Mouse (Mus musculus) hindbrain, embryonic 12.5 days (tissue): ENCODE data around the gene Eml6. TPM values are rescaled to one million over a fixed set of nuclear protein-coding genes. Genes with fewer than 3 reads are reported as not detected.

Experiments used
- ATAC-seq: fragments of 200-750 bp; cut with Nextera tagmentation; 2 replicates; pipeline ENCODE4 v1.8.0; 2017; ENCODE audit warnings: moderate TSS enrichment; ENCODE audit not compliant: low FRiP score
- H3K27ac ChIP-seq: fragments of 300-500 bp; sonication (generic); 2 replicates; pipeline ENCODE4 v1.5.1; 2016; ENCODE audit warnings: mild to moderate bottlenecking
- H3K27me3 ChIP-seq: fragments of 300-500 bp; sonication (generic); 2 replicates; pipeline ENCODE4 v1.6.1; 2016; ENCODE audit warnings: mild to moderate bottlenecking
- H3K36me3 ChIP-seq: fragments of 300-500 bp; sonication (generic); 2 replicates; pipeline ENCODE4 v1.6.1; 2016; ENCODE audit warnings: mild to moderate bottlenecking
- H3K4me1 ChIP-seq: fragments of 300-500 bp; sonication (generic); 2 replicates; pipeline ENCODE4 v1.6.1; 2016
- H3K4me2 ChIP-seq: fragments of 300-500 bp; sonication (generic); replicated peaks from 2 replicates; pipeline ENCODE4 v1.6.1; 2016; ENCODE audit warnings: mild to moderate bottlenecking
- H3K4me3 ChIP-seq: fragments of 300-500 bp; sonication (generic); 2 replicates; pipeline ENCODE4 v1.5.1; 2016; ENCODE audit warnings: mild to moderate bottlenecking
- H3K9ac ChIP-seq: fragments of 300-500 bp; sonication (generic); 2 replicates; pipeline ENCODE4 v1.6.1; 2016; ENCODE audit warnings: mild to moderate bottlenecking, moderate library complexity
- H3K9me3 ChIP-seq: fragments of 300-500 bp; sonication (generic); replicated peaks from 2 replicates; pipeline ENCODE4 v1.6.1; 2016; ENCODE audit warnings: mild to moderate bottlenecking
- WGBS: fragments of 180-500 bp; shearing (Covaris S2); methylation state at CpG from one replicate; pipeline ENCODE4 v1.1.7; 2016; 5-methylcytosine and 5-hydroxymethylcytosine counted together
- polyA plus RNA-seq: library from polyadenylated mRNA; unstranded; fragments of >200 nt; fragmentation: Nextera tagmentation; extraction: Ambion mirVana; gene quantifications from 2 replicates; pipeline ENCODE4 v1.2.1, GENCODE M21; 2016

The Eml6 gene
- polyA plus RNA-seq, result 2.4 and 2.5 TPM in 2 replicates

- H3K4me3 ChIP-seq, result peak within 1 kb of the TSS; percentile 59
- peak; percentile 99 for ATAC-seq
- H3K27me3 ChIP-seq, result peaks cover 22% of the 10 kb centered on the region
- no peaks in the 10 kb centered on the region for H3K9me3 ChIP-seq
- under 1% methylated on average over 39 of the region's 39 CpGs for WGBS
- peaks cover 5% of the 10 kb centered on the region; the same call in 1 of the 2 replicates for H3K4me1 ChIP-seq
- peak within 1 kb of the TSS; percentile 94 for H3K4me2 ChIP-seq
- H3K9ac ChIP-seq, result peak within 1 kb of the TSS; percentile 73
- H3K27ac ChIP-seq, result peak within 1 kb of the TSS; percentile 81
- H3K36me3 ChIP-seq, result no peaks in the 10 kb centered on the region
Observed at GRCm38 (mm10) chr11:30025835-30026472, at the start of gene Eml6. TSS of gene Eml6 (minus strand) at chr11:30026033.

GRCm38 (mm10) chr11:30057299-30057698 lies 31.5 kb upstream of the Eml6 start:
- WGBS, result 59% methylated on average over 8 of the region's 8 CpGs
- Histone ChIP-seq H3K36me3 (no peaks in the 10 kb centered on the region), H3K4me2 (no peak overlapping the region), H3K4me3 (no peak overlapping the region), H3K9me3 (no peaks in the 10 kb centered on the region), H3K27me3 (no peaks in the 10 kb centered on the region), H3K9ac (no peak overlapping the region), H3K4me1 (no peaks in the 10 kb centered on the region), H3K27ac (no peak overlapping the region)
- ATAC-seq, result no peak

- H3K27me3 ChIP-seq, result peaks cover 22% of the 10 kb centered on the region
- H3K9me3 ChIP-seq, result no peaks in the 10 kb centered on the region
- peak overlapping the region; percentile 94 for H3K4me2 ChIP-seq
- no peak for ATAC-seq
- WGBS, result 8% methylated on average over 4 of the region's 4 CpGs
- H3K4me1 ChIP-seq, result peaks cover 5% of the 10 kb centered on the region; the same call in 1 of the 2 replicates
- H3K4me3 ChIP-seq, result peak overlapping the region; percentile 59
- H3K9ac ChIP-seq, result no peak overlapping the region; the same call in 1 of the 2 replicates
- no peak overlapping the region for H3K27ac ChIP-seq
- no peaks in the 10 kb centered on the region for H3K36me3 ChIP-seq
Observed at GRCm38 (mm10) chr11:30025144-30025543, 689 bp downstream of the Eml6 start.

GRCm38 (mm10) chr11:30024261-30025071 lies 1.4 kb downstream of the Eml6 start:
- Histone ChIP-seq H3K4me1 (peaks cover 5% of the 10 kb centered on the region; the same call in 1 of the 2 replicates), H3K4me2 (peak overlapping the region; percentile 94), H3K27ac (0 out of 2 replicates have a peak overlapping the region, but pooled peaks have one; percentile 23), H3K27me3 (peaks cover 22% of the 10 kb centered on the region), H3K4me3 (peak overlapping the region; percentile 59), H3K36me3 (no peaks in the 10 kb centered on the region), H3K9me3 (no peaks in the 10 kb centered on the region), H3K9ac (peak overlapping the region; percentile 65)
- WGBS, result under 1% methylated on average over 57 of the region's 57 CpGs
- peak; percentile 16; the same call in 1 of the 2 replicates for ATAC-seq

GRCm38 (mm10) chr11:29986257-29986656 lies 39.6 kb downstream of the Eml6 start:
- no peak for ATAC-seq
- Histone ChIP-seq H3K4me2 (no peak overlapping the region), H3K27me3 (no peaks in the 10 kb centered on the region), H3K36me3 (no peaks in the 10 kb centered on the region), H3K4me3 (no peak overlapping the region), H3K9ac (no peak overlapping the region), H3K27ac (no peak overlapping the region), H3K4me1 (no peaks in the 10 kb centered on the region), H3K9me3 (no peaks in the 10 kb centered on the region)
- 74% methylated on average over 2 of the region's 2 CpGs for WGBS

- H3K27ac ChIP-seq, result no peak overlapping the region
- no peaks in the 10 kb centered on the region for H3K4me1 ChIP-seq
- no peak for ATAC-seq
- H3K4me3 ChIP-seq, result no peak overlapping the region
- no peak overlapping the region for H3K9ac ChIP-seq
- no peak overlapping the region for H3K4me2 ChIP-seq
- no peaks in the 10 kb centered on the region for H3K9me3 ChIP-seq
- H3K36me3 ChIP-seq, result no peaks in the 10 kb centered on the region
- H3K27me3 ChIP-seq, result no peaks in the 10 kb centered on the region
- 61% methylated on average over 1 of the region's 1 CpGs for WGBS
Observed at GRCm38 (mm10) chr11:29968874-29969273, 57.0 kb downstream of the Eml6 start.

GRCm38 (mm10) chr11:29959366-29959765 lies 66.5 kb downstream of the Eml6 start:
- no peak overlapping the region for H3K4me2 ChIP-seq
- no peak for ATAC-seq
- no peak overlapping the region for H3K9ac ChIP-seq
- no peak overlapping the region for H3K4me3 ChIP-seq
- no peaks in the 10 kb centered on the region for H3K4me1 ChIP-seq
- no peaks in the 10 kb centered on the region for H3K36me3 ChIP-seq
- WGBS, result 93% methylated on average over 5 of the region's 5 CpGs
- no peaks in the 10 kb centered on the region for H3K27me3 ChIP-seq
- H3K27ac ChIP-seq, result no peak overlapping the region
- H3K9me3 ChIP-seq, result no peaks in the 10 kb centered on the region

GRCm38 (mm10) chr11:29944661-29945060 lies 81.2 kb downstream of the Eml6 start:
- no peak overlapping the region for H3K4me3 ChIP-seq
- no peak overlapping the region for H3K4me2 ChIP-seq
- 83% methylated on average over 3 of the region's 3 CpGs for WGBS
- no peaks in the 10 kb centered on the region for H3K9me3 ChIP-seq
- H3K4me1 ChIP-seq, result no peaks in the 10 kb centered on the region
- no peak for ATAC-seq
- no peak overlapping the region for H3K9ac ChIP-seq
- H3K27me3 ChIP-seq, result no peaks in the 10 kb centered on the region
- no peak overlapping the region for H3K27ac ChIP-seq
- no peaks in the 10 kb centered on the region for H3K36me3 ChIP-seq

GRCm38 (mm10) chr11:29924332-29924731 lies 101.5 kb downstream of the Eml6 start:
- Histone ChIP-seq H3K27ac (no peak overlapping the region), H3K9ac (no peak overlapping the region), H3K4me1 (no peaks in the 10 kb centered on the region), H3K36me3 (no peaks in the 10 kb centered on the region), H3K4me3 (no peak overlapping the region), H3K4me2 (no peak overlapping the region), H3K27me3 (no peaks in the 10 kb centered on the region), H3K9me3 (no peaks in the 10 kb centered on the region)
- no peak for ATAC-seq
- 82% methylated on average over 2 of the region's 2 CpGs for WGBS

GRCm38 (mm10) chr11:29923851-29924250 lies 102.0 kb downstream of the Eml6 start:
- Histone ChIP-seq H3K27me3 (no peaks in the 10 kb centered on the region), H3K4me2 (no peak overlapping the region), H3K4me1 (no peaks in the 10 kb centered on the region), H3K27ac (no peak overlapping the region), H3K36me3 (no peaks in the 10 kb centered on the region), H3K9ac (no peak overlapping the region), H3K4me3 (no peak overlapping the region), H3K9me3 (no peaks in the 10 kb centered on the region)
- ATAC-seq, result no peak
- WGBS, result 94% methylated on average over 1 of the region's 1 CpGs

GRCm38 (mm10) chr11:29913180-29913579 lies 112.7 kb downstream of the Eml6 start:
- Histone ChIP-seq H3K27me3 (no peaks in the 10 kb centered on the region), H3K27ac (no peak overlapping the region), H3K9me3 (no peaks in the 10 kb centered on the region), H3K36me3 (no peaks in the 10 kb centered on the region), H3K4me3 (no peak overlapping the region), H3K4me2 (no peak overlapping the region), H3K4me1 (no peaks in the 10 kb centered on the region), H3K9ac (no peak overlapping the region)
- 85% methylated on average over 4 of the region's 4 CpGs for WGBS
- ATAC-seq, result no peak

GRCm38 (mm10) chr11:29909330-29909729 lies 116.5 kb downstream of the Eml6 start:
- ATAC-seq, result peak; percentile 64
- no peak overlapping the region for H3K9ac ChIP-seq
- no peaks in the 10 kb centered on the region for H3K4me1 ChIP-seq
- H3K4me3 ChIP-seq, result no peak overlapping the region
- H3K27ac ChIP-seq, result no peak overlapping the region
- no peaks in the 10 kb centered on the region for H3K27me3 ChIP-seq
- no peaks in the 10 kb centered on the region for H3K36me3 ChIP-seq
- no peaks in the 10 kb centered on the region for H3K9me3 ChIP-seq
- no peak overlapping the region for H3K4me2 ChIP-seq
